Mouse (Mus musculus) liver, embryonic 15.5 days (tissue): ENCODE results near the gene E130308A19Rik. TPM values are rescaled to one million over a fixed set of nuclear protein-coding genes. Genes with fewer than 3 reads are reported as not detected.

Experiments
- ATAC-seq: fragments of 200-750 bp; cut with Nextera tagmentation; 2 replicates; pipeline ENCODE4 v1.8.0; 2017; ENCODE audit warnings: moderate number of reproducible peaks, mild to moderate bottlenecking, moderate library complexity; ENCODE audit not compliant: insufficient read depth
- H3K27ac ChIP-seq: fragments of 300-500 bp; sonication (generic); replicated peaks from 2 replicates; pipeline ENCODE4 v1.5.1; 2015; ENCODE audit warnings: mild to moderate bottlenecking, inconsistent platforms
- H3K27me3 ChIP-seq: fragments of 300-500 bp; sonication (generic); 2 replicates; pipeline ENCODE4 v1.6.1; 2015; ENCODE audit warnings: mild to moderate bottlenecking, inconsistent platforms
- H3K36me3 ChIP-seq: fragments of 300-500 bp; sonication (generic); replicated peaks from 2 replicates; pipeline ENCODE4 v1.6.1; 2015; ENCODE audit warnings: moderate library complexity, mild to moderate bottlenecking, inconsistent platforms
- H3K4me1 ChIP-seq: fragments of 300-500 bp; sonication (generic); replicated peaks from 2 replicates; pipeline ENCODE4 v1.6.1; 2015; ENCODE audit warnings: inconsistent platforms
- H3K4me2 ChIP-seq: fragments of 300-500 bp; sonication (generic); 2 replicates; pipeline ENCODE4 v1.6.1; 2015; ENCODE audit warnings: moderate library complexity, mild to moderate bottlenecking, inconsistent platforms
- H3K4me3 ChIP-seq: fragments of 300-500 bp; sonication (generic); replicated peaks from 2 replicates; pipeline ENCODE4 v1.5.1; 2015; ENCODE audit warnings: mild to moderate bottlenecking, inconsistent platforms
- H3K9ac ChIP-seq: fragments of 300-500 bp; sonication (generic); 2 replicates; pipeline ENCODE4 v1.6.1; 2015; ENCODE audit warnings: moderate library complexity, mild to moderate bottlenecking, inconsistent platforms
- H3K9me3 ChIP-seq: fragments of 300-500 bp; sonication (generic); replicated peaks from 2 replicates; pipeline ENCODE4 v1.6.1; 2016; ENCODE audit warnings: inconsistent platforms
- WGBS: fragments of 180-500 bp; shearing (Covaris S2); methylation state at CpG from one replicate; pipeline ENCODE4 v1.1.7; 2015; ENCODE audit warnings: mixed read lengths; ENCODE audit not compliant: insufficient replicate concordance; 5-methylcytosine and 5-hydroxymethylcytosine counted together
- polyA plus RNA-seq: library from polyadenylated mRNA; unstranded; fragments of >200 nt; fragmentation: Nextera tagmentation; extraction: Ambion mirVana; gene quantifications from 2 replicates; pipeline ENCODE4 v1.2.1, GENCODE M21; 2015

E130308A19Rik gene
- polyA plus RNA-seq, result 9.8 and 9.9 TPM in 2 replicates

GRCm38 (mm10) chr4:59625998-59626910, at the start of gene E130308A19Rik:
Gene E130308A19Rik (plus strand): TSS chr4:59626211.
- peak within 1 kb of the TSS; percentile 91 for H3K4me2 ChIP-seq
- peak within 1 kb of the TSS; percentile 91 for H3K9ac ChIP-seq
- 1% methylated on average over 118 of the region's 120 CpGs for WGBS
- H3K9me3 ChIP-seq, result no peaks in the 10 kb centered on the region
- peak; percentile 91 for ATAC-seq
- no peaks in the 10 kb centered on the region for H3K27me3 ChIP-seq
- H3K4me1 ChIP-seq, result peaks cover 38% of the 10 kb centered on the region
- peak within 1 kb of the TSS; percentile 99 for H3K4me3 ChIP-seq
- no peaks in the 10 kb centered on the region for H3K36me3 ChIP-seq
- peak within 1 kb of the TSS; percentile 83 for H3K27ac ChIP-seq

DNA sequence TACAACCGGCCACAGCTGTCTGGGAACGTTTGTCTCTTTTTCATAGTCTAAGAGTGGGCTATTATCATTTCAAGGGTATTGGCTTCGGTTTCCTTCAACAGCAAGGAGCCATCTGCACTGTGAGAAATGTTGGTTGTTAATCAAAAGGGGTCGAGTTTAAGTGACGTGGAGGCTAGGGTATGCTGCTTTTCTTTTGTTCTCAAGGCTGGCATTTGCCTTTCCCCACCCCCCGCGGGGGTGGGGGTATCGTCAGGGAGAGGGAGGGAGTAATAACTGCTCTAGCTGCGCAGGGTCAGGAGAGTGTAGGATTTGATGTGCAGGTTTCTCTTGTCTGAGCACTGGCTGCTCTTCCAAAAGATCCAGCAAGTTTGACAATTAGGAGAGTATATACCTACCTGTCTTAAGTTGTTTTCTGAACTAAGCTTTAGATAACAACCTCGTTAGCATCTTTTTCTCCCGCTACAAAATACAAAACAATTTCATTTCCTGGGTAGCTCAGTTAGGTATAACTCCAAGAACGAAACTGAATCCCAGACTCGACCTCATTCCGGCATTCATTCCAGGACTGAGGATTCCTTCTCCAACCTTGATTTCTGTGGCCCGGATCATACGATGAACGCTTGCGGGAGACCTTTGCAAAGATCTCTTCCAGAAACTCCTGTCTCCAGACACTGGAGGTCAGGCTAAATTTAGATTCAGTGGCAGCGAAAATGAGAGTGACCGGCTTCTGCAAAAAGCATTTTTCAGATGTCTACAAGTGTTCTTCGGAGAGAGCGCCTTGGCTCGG, 45.3 kb upstream of the E130308A19Rik start:
- H3K4me1 ChIP-seq, result peaks cover 26% of the 10 kb centered on the region
- H3K9ac ChIP-seq, result peak overlapping the region; percentile 65
- H3K4me3 ChIP-seq, result peak overlapping the region; percentile 83
- H3K4me2 ChIP-seq, result peak overlapping the region; percentile 94
- peak overlapping the region; percentile 89 for H3K27ac ChIP-seq
- no peaks in the 10 kb centered on the region for H3K36me3 ChIP-seq
- no peak; the same call in 1 of the 2 replicates for ATAC-seq
- 1% methylated on average over 23 of the region's 23 CpGs for WGBS
- H3K9me3 ChIP-seq, result no peaks in the 10 kb centered on the region
- H3K27me3 ChIP-seq, result no peaks in the 10 kb centered on the region

DNA sequence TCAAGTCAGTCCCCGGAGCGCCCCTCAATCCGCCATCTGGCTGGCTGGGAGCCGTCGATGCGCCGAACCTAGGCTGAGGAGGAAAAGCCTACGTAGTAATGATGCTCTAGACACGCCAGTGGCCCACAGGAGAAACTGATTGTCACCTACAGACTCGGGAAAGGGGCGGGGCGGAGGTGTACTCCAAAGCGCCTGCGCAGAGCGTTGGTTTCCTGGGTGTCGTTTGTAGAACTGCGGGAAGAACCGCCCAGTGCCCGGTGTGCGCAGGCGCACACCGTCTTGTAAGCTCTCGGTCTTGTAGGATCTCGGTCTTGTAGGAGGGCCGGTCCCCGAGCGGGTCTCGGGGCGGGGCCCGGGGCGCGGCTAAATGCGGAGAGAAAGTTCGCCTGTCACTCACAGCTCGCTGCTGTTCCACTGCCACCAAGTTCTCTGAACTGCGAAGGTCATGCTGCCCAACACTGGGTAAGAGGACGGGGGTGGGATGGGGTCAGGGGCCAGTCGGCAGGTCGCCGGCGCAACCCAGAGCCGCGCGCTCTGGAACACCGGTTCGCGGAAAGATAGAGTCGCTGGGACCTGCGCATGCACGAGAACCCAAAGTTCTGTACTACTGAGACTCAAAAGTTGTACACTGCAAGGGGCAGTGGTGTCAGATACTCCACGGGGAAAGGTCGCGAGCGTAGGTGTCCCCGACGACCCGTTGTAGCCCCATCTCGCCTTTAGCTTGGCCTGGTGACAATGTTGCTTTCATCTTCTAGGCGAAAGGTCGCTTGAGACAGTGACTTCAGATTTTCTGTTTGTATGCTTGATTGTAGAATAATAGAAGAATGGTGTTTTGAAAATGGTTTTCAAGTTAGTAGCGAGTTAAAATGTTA, 44.5 kb upstream of the E130308A19Rik start, which contains the start of gene Hsdl2:
Hsdl2 (plus strand) TSS at position 250 of the 872 bp plus-strand sequence.
- H3K9ac ChIP-seq, result peak within 1 kb of the TSS; percentile 83
- H3K4me1 ChIP-seq, result peaks cover 26% of the 10 kb centered on the region
- no peaks in the 10 kb centered on the region for H3K9me3 ChIP-seq
- H3K27me3 ChIP-seq, result no peaks in the 10 kb centered on the region
- under 1% methylated on average over 61 of the region's 61 CpGs for WGBS
- no peaks in the 10 kb centered on the region for H3K36me3 ChIP-seq
- H3K4me3 ChIP-seq, result peak within 1 kb of the TSS; percentile 83
- H3K4me2 ChIP-seq, result peak within 1 kb of the TSS; percentile 94
- peak; percentile 96 for ATAC-seq
- H3K27ac ChIP-seq, result peak within 1 kb of the TSS; percentile 89

DNA sequence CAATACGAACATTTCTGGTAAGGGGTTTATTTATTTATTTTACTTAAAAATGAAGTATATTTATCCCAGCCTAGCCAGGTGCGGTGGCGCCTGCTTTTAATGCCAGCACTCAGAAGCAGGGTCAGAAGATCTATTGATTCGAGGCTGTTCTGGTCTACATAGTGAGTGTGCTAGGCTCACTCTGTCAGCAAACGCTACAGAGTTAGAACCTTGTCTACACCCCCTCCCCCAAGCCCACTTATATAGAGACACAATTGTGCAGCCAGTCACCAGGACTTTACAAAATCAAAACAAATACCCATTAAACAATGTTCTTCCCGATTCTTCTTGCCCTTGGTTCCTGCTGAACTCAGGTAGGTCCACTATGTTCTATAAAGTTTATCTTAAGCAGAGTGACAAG, 43.8 kb upstream of the E130308A19Rik start:
- Histone ChIP-seq H3K4me1 (peaks cover 26% of the 10 kb centered on the region), H3K27me3 (no peaks in the 10 kb centered on the region), H3K4me3 (peak overlapping the region; percentile 83), H3K27ac (peak overlapping the region; percentile 86), H3K36me3 (no peaks in the 10 kb centered on the region), H3K9ac (peak overlapping the region; percentile 47; the same call in 1 of the 2 replicates), H3K4me2 (peak overlapping the region; percentile 94), H3K9me3 (no peaks in the 10 kb centered on the region)
- ATAC-seq, result no peak
- WGBS, result 31% methylated on average over 6 of the region's 6 CpGs

- H3K27ac ChIP-seq, result no peak overlapping the region
- no peak overlapping the region for H3K4me2 ChIP-seq
Observed at GRCm38 (mm10) chr4:59585097-59585496, 40.9 kb upstream of the E130308A19Rik start.

DNA sequence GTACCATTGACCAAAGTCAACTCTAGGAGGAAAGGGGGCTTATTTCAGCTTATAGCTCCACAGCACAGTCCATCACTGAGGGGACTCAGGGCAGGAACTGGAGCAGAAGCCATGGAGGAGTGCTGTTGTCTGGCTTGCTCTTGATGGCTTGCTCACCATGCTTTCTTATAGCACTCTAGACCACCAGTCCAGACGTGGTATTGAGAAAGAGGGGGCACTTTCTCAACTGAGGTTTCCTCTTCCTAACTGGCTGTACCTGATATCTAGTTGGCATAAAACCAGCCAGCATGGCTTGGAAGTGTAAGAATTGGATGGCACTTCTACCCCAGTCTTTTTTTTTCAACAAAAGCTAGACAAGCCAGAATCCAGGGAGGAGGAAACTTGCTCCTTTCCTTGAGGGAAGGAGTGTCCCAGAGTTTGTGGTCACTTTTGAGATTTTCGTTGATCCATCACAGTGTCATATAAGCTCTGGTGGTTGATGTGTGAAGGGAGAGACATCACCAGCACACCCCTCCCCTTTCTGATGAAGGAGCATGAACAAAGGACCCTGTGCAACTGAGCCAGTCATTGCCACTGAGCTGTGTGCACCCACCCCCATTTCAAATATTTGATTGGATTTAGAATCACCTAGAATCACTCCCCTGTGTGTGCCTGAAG, 38.7 kb upstream of the E130308A19Rik start:
- Histone ChIP-seq H3K4me3 (no peak overlapping the region), H3K36me3 (no peaks in the 10 kb centered on the region), H3K9me3 (no peaks in the 10 kb centered on the region), H3K4me2 (no peak overlapping the region), H3K9ac (no peak overlapping the region), H3K27me3 (no peaks in the 10 kb centered on the region), H3K27ac (no peak overlapping the region), H3K4me1 (peaks cover 12% of the 10 kb centered on the region)
- ATAC-seq, result no peak
- WGBS, result 36% methylated on average over 2 of the region's 2 CpGs

More at GRCm38 (mm10) chr4:59585097-59585496, 40.9 kb upstream of the E130308A19Rik start:
- ATAC-seq, result no peak
- Histone ChIP-seq H3K27me3 (no peaks in the 10 kb centered on the region), H3K9me3 (no peaks in the 10 kb centered on the region), H3K36me3 (no peaks in the 10 kb centered on the region), H3K9ac (no peak overlapping the region), H3K4me3 (no peak overlapping the region), H3K4me1 (peaks cover 25% of the 10 kb centered on the region)
- 74% methylated on average over 5 of the region's 5 CpGs for WGBS

- Histone ChIP-seq H3K36me3 (no peaks in the 10 kb centered on the region), H3K9me3 (no peaks in the 10 kb centered on the region)
Observed at GRCm38 (mm10) chr4:59587872-59588226, 38.2 kb upstream of the E130308A19Rik start.

GRCm38 (mm10) chr4:59594614-59595013, 31.4 kb upstream of the E130308A19Rik start:
- Histone ChIP-seq H3K9me3 (no peaks in the 10 kb centered on the region), H3K4me1 (0 out of 2 replicates have a peak, but pooled peaks cover 3% of the 10 kb centered on the region), H3K4me3 (no peak overlapping the region), H3K27me3 (no peaks in the 10 kb centered on the region), H3K27ac (no peak overlapping the region), H3K36me3 (no peaks in the 10 kb centered on the region), H3K4me2 (no peak overlapping the region), H3K9ac (no peak overlapping the region)
- ATAC-seq, result no peak
- 52% methylated on average over 2 of the region's 2 CpGs for WGBS

More at GRCm38 (mm10) chr4:59587872-59588226, 38.2 kb upstream of the E130308A19Rik start:
- Histone ChIP-seq H3K27ac (no peak overlapping the region), H3K9ac (no peak overlapping the region), H3K4me3 (no peak overlapping the region), H3K4me2 (no peak overlapping the region), H3K4me1 (peaks cover 8% of the 10 kb centered on the region), H3K27me3 (no peaks in the 10 kb centered on the region)
- 89% methylated on average over 1 of the region's 1 CpGs for WGBS
- ATAC-seq, result no peak

DNA sequence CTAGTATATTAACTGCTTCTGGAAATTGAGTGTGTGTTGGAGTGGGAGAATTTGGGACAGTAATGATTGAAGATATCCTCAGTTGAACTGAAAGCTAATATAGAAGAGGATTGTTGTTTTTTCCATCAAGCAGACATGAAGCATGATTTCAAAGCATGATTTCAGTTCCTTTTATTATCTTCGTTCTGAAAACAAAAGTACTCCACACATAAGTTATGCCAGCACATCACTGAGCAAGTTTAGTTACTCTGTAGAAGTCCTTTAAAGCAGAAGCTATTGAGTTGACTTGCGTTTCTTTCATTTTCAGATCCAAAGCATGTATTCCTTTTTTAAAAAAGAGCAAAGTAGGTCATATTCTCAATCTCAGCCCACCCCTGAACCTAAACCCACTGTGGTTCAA, 29.5 kb upstream of the E130308A19Rik start:
- no peak overlapping the region for H3K4me2 ChIP-seq
- H3K27me3 ChIP-seq, result no peaks in the 10 kb centered on the region
- no peak overlapping the region for H3K9ac ChIP-seq
- H3K4me3 ChIP-seq, result no peak overlapping the region
- no peaks in the 10 kb centered on the region for H3K4me1 ChIP-seq
- no peaks in the 10 kb centered on the region for H3K36me3 ChIP-seq
- WGBS, result 72% methylated on average over 2 of the region's 2 CpGs
- H3K27ac ChIP-seq, result no peak overlapping the region
- no peaks in the 10 kb centered on the region for H3K9me3 ChIP-seq
- ATAC-seq, result no peak

- Histone ChIP-seq H3K4me2 (no peak overlapping the region), H3K27me3 (no peaks in the 10 kb centered on the region), H3K36me3 (no peaks in the 10 kb centered on the region), H3K9ac (no peak overlapping the region), H3K4me3 (no peak overlapping the region), H3K9me3 (no peaks in the 10 kb centered on the region), H3K27ac (no peak overlapping the region), H3K4me1 (peaks cover 13% of the 10 kb centered on the region)
- 85% methylated on average over 4 of the region's 4 CpGs for WGBS
- no peak for ATAC-seq
Observed at GRCm38 (mm10) chr4:59602704-59603103, 23.3 kb upstream of the E130308A19Rik start.
